Mouse (Mus musculus) forebrain, embryonic 16.5 days (tissue): ENCODE data around the gene Pah. TPM values are rescaled to one million over a fixed set of nuclear protein-coding genes. Genes with fewer than 3 reads are reported as not detected.

ENCODE experiments used
- ATAC-seq: fragments of 200-750 bp; cut with Nextera tagmentation; 2 replicates; pipeline ENCODE4 v1.8.0; 2017; ENCODE audit warnings: mild to moderate bottlenecking, moderate library complexity
- H3K27ac ChIP-seq: fragments of 300-500 bp; sonication (generic); 2 replicates; pipeline ENCODE4 v1.5.1; 2014; ENCODE audit warnings: low read length, control low read depth
- H3K27me3 ChIP-seq: fragments of 300-500 bp; sonication (generic); replicated peaks from 2 replicates; pipeline ENCODE4 v1.6.1; 2014; ENCODE audit warnings: low read length; ENCODE audit not compliant: control insufficient read depth, insufficient read depth
- H3K36me3 ChIP-seq: fragments of 300-500 bp; sonication (generic); 2 replicates; pipeline ENCODE4 v1.6.1; 2014; ENCODE audit not compliant: control insufficient read depth, insufficient read depth
- H3K4me1 ChIP-seq: fragments of 300-500 bp; sonication (generic); replicated peaks from 2 replicates; pipeline ENCODE4 v1.6.1; 2014; ENCODE audit warnings: low read length; ENCODE audit not compliant: control insufficient read depth, insufficient read depth
- H3K4me2 ChIP-seq: fragments of 300-500 bp; sonication (generic); 2 replicates; pipeline ENCODE4 v1.6.1; 2014; ENCODE audit warnings: mild to moderate bottlenecking, low read length, control low read depth
- H3K4me3 ChIP-seq: fragments of 300-500 bp; sonication (generic); replicated peaks from 2 replicates; pipeline ENCODE4 v1.5.1; 2014; ENCODE audit warnings: mild to moderate bottlenecking, low read length, control low read depth
- H3K9ac ChIP-seq: fragments of 300-500 bp; sonication (generic); replicated peaks from 2 replicates; pipeline ENCODE4 v1.6.1; 2014; ENCODE audit warnings: low read depth, low read length, control low read depth
- H3K9me3 ChIP-seq: fragments of 300-500 bp; sonication (generic); 2 replicates; pipeline ENCODE4 v1.6.1; 2016; ENCODE audit warnings: low read length; ENCODE audit not compliant: control insufficient read depth
- WGBS: fragments of 180-500 bp; shearing (Covaris S2); extraction: QIAGEN DNeasy Blood & Tissue Kit; methylation state at CpG from one replicate; pipeline ENCODE4 v1.1.7; 2014; 5-methylcytosine and 5-hydroxymethylcytosine counted together
- polyA plus RNA-seq: library from polyadenylated mRNA; unstranded; fragments of >200 nt; fragmentation: Nextera tagmentation; extraction: Ambion mirVana; gene quantifications from 2 replicates; pipeline ENCODE4 v1.2.1, GENCODE M21; 2015

The Pah gene
- polyA plus RNA-seq, 1 experiment from 2014 or later = not detected

GRCm38 (mm10) chr10:87490328-87490727 lies 31.3 kb upstream of the Pah start:
- Histone ChIP-seq H3K9me3 (no peaks in the 10 kb centered on the region), H3K9ac (no peak overlapping the region), H3K36me3 (no peaks in the 10 kb centered on the region), H3K4me1 (peaks cover 59% of the 10 kb centered on the region), H3K27ac (peak overlapping the region; percentile 54), H3K4me2 (peak overlapping the region; percentile 18), H3K27me3 (no peaks in the 10 kb centered on the region), H3K4me3 (no peak overlapping the region)
- 2% methylated on average over 2 of the region's 2 CpGs for WGBS
- no peak for ATAC-seq

- Histone ChIP-seq H3K9me3 (no peaks in the 10 kb centered on the region), H3K4me2 (peak overlapping the region; percentile 82), H3K36me3 (no peaks in the 10 kb centered on the region), H3K4me3 (peak overlapping the region; percentile 78), H3K4me1 (peaks cover 51% of the 10 kb centered on the region), H3K27me3 (peaks cover 3% of the 10 kb centered on the region; the same call in 1 of the 2 replicates), H3K27ac (peak overlapping the region; percentile 41), H3K9ac (peak overlapping the region; percentile 83)
- 3% methylated on average over 11 of the region's 11 CpGs for WGBS
- ATAC-seq = no peak
Observed at GRCm38 (mm10) chr10:87491485-87492040, 30.0 kb upstream of the Pah start.

- H3K27ac ChIP-seq = peak overlapping the region; percentile 92
- H3K4me1 ChIP-seq = peaks cover 48% of the 10 kb centered on the region
- H3K9ac ChIP-seq = peak overlapping the region; percentile 83
- peak overlapping the region; percentile 82 for H3K4me2 ChIP-seq
- H3K27me3 ChIP-seq = peaks cover 3% of the 10 kb centered on the region; the same call in 1 of the 2 replicates
- under 1% methylated on average over 26 of the region's 26 CpGs for WGBS
- H3K9me3 ChIP-seq = no peaks in the 10 kb centered on the region
- no peaks in the 10 kb centered on the region for H3K36me3 ChIP-seq
- no peak for ATAC-seq
- peak overlapping the region; percentile 78 for H3K4me3 ChIP-seq
Observed at GRCm38 (mm10) chr10:87492332-87492660, 29.3 kb upstream of the Pah start.

- Histone ChIP-seq H3K36me3 (no peaks in the 10 kb centered on the region), H3K4me3 (peak overlapping the region; percentile 78), H3K27me3 (peaks cover 3% of the 10 kb centered on the region; the same call in 1 of the 2 replicates), H3K9me3 (no peaks in the 10 kb centered on the region), H3K9ac (peak overlapping the region; percentile 83), H3K4me1 (peaks cover 43% of the 10 kb centered on the region), H3K4me2 (peak overlapping the region; percentile 82), H3K27ac (peak overlapping the region; percentile 92)
- ATAC-seq = peak; percentile 23
- WGBS = under 1% methylated on average over 87 of the region's 90 CpGs
Observed at GRCm38 (mm10) chr10:87492661-87493551, 28.7 kb upstream of the Pah start.

GRCm38 (mm10) chr10:87493576-87493975 lies 28.0 kb upstream of the Pah start, which contains the start of gene Ascl1:
Ascl1 (minus strand) TSS chr10:87493660.
- Histone ChIP-seq H3K27ac (peak within 1 kb of the TSS; percentile 92), H3K4me2 (peak within 1 kb of the TSS; percentile 82), H3K36me3 (no peaks in the 10 kb centered on the region), H3K4me1 (peaks cover 36% of the 10 kb centered on the region), H3K27me3 (peaks cover 3% of the 10 kb centered on the region; the same call in 1 of the 2 replicates), H3K9me3 (no peaks in the 10 kb centered on the region), H3K4me3 (peak within 1 kb of the TSS; percentile 78), H3K9ac (peak within 1 kb of the TSS; percentile 83)
- WGBS = 0% methylated on average over 32 of the region's 34 CpGs
- peak; percentile 60 for ATAC-seq

- H3K36me3 ChIP-seq = no peaks in the 10 kb centered on the region
- peak overlapping the region; percentile 20 for H3K27ac ChIP-seq
- H3K4me1 ChIP-seq = peaks cover 33% of the 10 kb centered on the region
- no peak for ATAC-seq
- peak overlapping the region; percentile 82 for H3K4me2 ChIP-seq
- peak overlapping the region; percentile 83 for H3K9ac ChIP-seq
- H3K27me3 ChIP-seq = peaks cover 7% of the 10 kb centered on the region
- 0% methylated on average over 4 of the region's 4 CpGs for WGBS
- H3K9me3 ChIP-seq = no peaks in the 10 kb centered on the region
- peak overlapping the region; percentile 78 for H3K4me3 ChIP-seq
Observed at GRCm38 (mm10) chr10:87494176-87494575, 27.4 kb upstream of the Pah start.

- peaks cover 7% of the 10 kb centered on the region for H3K27me3 ChIP-seq
- H3K4me3 ChIP-seq = peak overlapping the region; percentile 19
- H3K36me3 ChIP-seq = no peaks in the 10 kb centered on the region
- peak overlapping the region; percentile 20; the same call in 1 of the 2 replicates for H3K27ac ChIP-seq
- H3K4me1 ChIP-seq = peaks cover 30% of the 10 kb centered on the region
- under 1% methylated on average over 18 of the region's 18 CpGs for WGBS
- peak overlapping the region; percentile 16 for H3K9ac ChIP-seq
- peak overlapping the region; percentile 82 for H3K4me2 ChIP-seq
- H3K9me3 ChIP-seq = no peaks in the 10 kb centered on the region
- peak; percentile 66 for ATAC-seq
Observed at GRCm38 (mm10) chr10:87494596-87494995, 27.0 kb upstream of the Pah start.

- Histone ChIP-seq H3K36me3 (no peaks in the 10 kb centered on the region), H3K27me3 (peaks cover 7% of the 10 kb centered on the region), H3K9me3 (no peaks in the 10 kb centered on the region), H3K4me3 (no peak overlapping the region), H3K27ac (no peak overlapping the region), H3K9ac (no peak overlapping the region), H3K4me1 (peaks cover 30% of the 10 kb centered on the region), H3K4me2 (no peak overlapping the region)
- 93% methylated on average over 2 of the region's 2 CpGs for WGBS
- ATAC-seq = no peak
Observed at GRCm38 (mm10) chr10:87497056-87497455, 24.5 kb upstream of the Pah start.

GRCm38 (mm10) chr10:87500926-87501658 lies 20.5 kb upstream of the Pah start:
- H3K4me1 ChIP-seq = peaks cover 19% of the 10 kb centered on the region
- WGBS = under 1% methylated on average over 20 of the region's 20 CpGs

More at GRCm38 (mm10) chr10:87500926-87501658, 20.5 kb upstream of the Pah start:
- Histone ChIP-seq H3K36me3 (no peaks in the 10 kb centered on the region), H3K4me2 (peak overlapping the region; percentile 41), H3K4me3 (peak overlapping the region; percentile 11), H3K27ac (peak overlapping the region; percentile 13; the same call in 1 of the 2 replicates), H3K9me3 (no peaks in the 10 kb centered on the region), H3K27me3 (peaks cover 7% of the 10 kb centered on the region), H3K9ac (peak overlapping the region; percentile 33)
- peak; percentile 37 for ATAC-seq
